Mouse (Mus musculus): ENCODE results near the gene Taf6.
"Not testable (repeated sequence)": the region's sequence is repeated elsewhere in the genome, so short reads cannot be mapped to it uniquely, and the experiment has no call there.

Gene Taf6

DNA sequence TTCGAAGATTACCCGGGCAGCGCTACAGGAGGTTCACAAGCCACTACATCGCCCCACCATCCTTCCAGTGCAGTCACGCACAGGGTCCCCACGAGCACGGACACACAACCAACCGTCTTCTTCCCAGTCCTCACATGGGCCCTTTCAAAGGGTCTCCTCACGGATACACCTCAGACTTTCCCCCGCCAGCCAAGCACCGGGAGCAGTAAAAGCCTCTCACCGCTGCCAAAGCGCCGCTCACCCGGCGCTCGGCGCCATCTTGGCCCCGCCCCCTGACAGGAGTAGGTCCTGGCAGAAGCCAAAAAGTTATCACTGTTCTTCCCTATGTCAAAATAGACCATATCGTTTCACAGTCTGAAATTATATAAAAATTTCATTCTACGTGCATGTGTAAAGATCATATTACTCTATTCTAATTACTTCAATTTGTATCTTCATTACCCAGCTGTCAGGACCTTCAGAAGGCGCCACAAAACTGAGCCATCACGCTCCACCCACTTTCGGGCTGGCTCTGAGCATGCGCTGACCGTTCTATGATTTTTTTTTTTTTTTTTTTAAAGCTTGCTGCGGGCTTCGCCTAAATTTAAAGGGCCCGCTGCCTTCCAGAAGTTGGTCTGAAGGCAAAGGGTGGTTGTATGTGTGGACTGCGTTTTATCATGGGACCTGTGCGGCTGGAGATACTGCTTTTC, at the start of gene Taf6, which contains the start of gene Cnpy4:
TSS of gene Taf6 (minus strand) at position 502 of the 689 bp plus-strand sequence.
TSS of gene Cnpy4 (plus strand) at position 536 of the 689 bp plus-strand sequence.
- DNase-seq (ENCODE audit: inconsistent age in 2 of 2, low spot score in 1 of 2), result peak; percentile 87 to 96

DNA sequence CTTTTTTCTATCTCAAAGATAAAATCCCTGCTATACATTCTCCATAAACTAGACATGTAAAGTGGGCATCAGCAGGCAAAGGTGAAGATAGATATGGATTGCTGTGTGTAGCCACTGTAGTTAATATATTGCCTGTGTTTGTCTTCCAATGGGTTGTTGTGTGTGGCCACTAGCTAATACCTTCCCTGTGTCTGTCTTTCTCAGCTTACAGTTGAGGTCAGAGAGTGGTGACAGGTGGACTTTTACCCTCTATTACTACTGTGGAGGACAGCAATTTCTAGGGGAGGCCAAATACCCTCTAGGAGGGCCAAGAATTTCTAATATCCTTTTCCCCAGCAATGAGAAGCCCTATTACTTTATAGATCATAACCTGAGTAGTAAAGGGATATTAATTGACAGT, 47.0 kb upstream of the Taf6 start:
- no peak for DNase-seq (ENCODE audit: inconsistent age in 2 of 2, low spot score in 1 of 2)

DNA sequence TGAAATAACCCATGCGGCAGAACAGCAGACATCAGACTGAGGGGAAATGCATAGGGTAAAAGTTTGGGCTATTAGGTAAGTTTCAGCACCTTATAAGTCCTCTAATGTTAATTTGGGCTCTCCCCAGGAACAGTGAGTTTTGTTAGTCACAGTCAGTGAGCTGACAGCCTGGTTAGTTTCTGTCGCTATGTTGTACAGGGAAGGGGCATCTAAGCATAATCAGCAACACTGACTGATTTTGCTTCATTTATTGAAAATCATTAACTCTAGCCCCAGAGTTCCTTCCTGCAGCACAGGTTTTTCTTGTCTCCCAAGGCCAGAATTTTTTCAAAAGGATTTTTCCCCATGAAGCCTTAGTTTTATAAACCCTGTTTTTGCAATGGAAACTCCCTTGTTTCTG, 46.5 kb upstream of the Taf6 start:
- DNase-seq (ENCODE audit: inconsistent age in 2 of 2, low spot score in 1 of 2), result no peak

DNA sequence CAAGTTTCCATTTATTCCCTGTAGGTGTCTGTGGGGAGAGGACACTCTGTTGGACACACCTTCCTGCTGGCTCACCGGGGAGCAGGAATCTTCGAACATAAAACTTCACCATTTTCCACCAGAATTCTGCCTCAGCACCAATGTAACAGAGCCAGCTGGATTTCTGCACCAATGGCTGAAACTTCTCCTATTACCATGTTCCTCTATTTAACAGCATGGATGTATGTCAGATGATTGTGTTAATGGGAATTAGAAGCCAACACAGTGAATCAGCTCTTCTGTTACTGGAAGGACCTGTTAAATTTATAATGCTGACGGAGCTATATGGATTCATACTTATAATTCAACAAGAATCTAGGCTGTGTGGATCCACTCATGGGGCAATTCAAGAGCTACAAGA, 42.3 kb upstream of the Taf6 start:
- no peak for DNase-seq (ENCODE audit: inconsistent age in 2 of 2, low spot score in 1 of 2)

DNA sequence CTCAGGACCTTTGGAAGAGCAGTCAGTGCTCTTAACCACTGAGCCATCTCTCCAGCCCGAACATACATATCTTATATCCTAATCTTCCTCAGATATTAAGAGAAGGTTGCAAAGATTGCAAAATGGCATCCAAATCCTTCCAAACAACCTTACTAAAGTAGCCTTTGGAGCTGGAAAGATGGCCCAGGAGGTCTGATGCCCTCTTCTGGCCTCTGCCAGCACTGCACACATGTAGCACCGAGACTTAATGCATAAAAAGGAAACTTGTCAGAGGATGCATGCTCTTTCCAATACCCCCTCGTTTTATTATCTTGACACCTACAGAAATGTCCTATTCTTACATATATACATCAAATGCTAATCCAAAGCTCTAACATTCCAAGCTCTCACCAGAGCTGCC, 40.8 kb upstream of the Taf6 start:
- DNase-seq (ENCODE audit: inconsistent age in 2 of 2, low spot score in 1 of 2), result peak; percentile 35 to 66

DNA sequence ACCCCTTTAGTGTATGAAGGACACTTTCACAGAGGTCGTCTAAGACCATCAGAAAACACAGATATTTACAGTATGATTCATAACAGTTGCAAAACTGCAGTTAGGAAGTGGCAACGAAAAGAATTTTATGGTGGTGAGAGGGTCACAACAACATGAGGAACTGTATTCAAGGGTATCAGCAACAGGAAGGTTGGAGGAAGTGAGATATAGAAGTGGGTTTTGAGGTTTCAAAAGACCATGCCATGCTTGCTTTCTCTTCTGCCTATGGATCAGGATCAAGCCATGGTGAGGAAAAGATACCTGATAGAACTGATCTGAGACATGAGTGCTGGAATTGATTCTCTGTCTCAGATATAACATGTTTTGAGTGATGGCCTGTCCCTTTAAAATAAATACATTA, 40.1 kb upstream of the Taf6 start:
- no peak for DNase-seq (ENCODE audit: inconsistent age in 2 of 2, low spot score in 1 of 2)

DNA sequence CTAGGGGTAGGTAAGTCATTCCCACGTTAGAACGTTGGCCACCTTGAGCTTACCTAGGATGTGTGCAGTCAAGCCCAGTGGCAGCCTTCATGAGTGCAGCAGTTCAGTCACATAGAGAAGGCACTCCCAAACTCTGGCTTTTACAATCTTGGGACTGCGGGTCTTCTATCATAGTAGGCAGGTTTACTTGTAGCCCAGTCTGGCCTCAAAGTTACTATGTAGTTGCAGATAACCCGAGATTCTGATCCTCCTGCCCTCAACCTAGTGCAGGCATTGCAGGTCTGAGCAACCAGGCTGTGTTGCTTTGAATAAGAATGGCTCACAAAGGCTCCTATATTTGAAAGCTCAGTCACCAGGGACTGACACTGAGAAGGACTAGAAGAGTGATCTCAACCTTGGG, 39.2 kb upstream of the Taf6 start:
- DNase-seq (ENCODE audit: inconsistent age in 2 of 2, low spot score in 1 of 2), result no peak

DNA sequence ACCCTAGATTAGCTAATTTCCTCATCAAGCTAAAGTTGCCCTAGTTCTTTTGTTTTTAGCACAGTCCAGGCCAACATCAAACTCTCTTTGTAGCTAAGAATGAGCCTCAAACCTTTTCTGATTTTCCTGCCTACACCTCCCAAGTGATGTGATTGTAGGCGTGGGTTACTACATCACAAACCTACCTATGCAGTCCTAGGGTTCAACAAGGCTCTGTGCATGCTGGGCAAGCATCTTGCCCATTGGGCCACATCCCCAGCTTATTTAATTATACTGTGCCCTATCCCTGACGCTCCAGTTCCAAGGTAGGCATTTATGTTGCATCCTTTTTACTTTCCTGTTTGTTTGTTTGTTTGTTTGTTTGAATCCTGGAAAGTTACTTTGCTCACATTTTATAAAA, 38.4 kb upstream of the Taf6 start, which contains the start of gene Nxpe5:
TSS of gene Nxpe5 (plus strand) at position 199 of the 400 bp plus-strand sequence.
- no peak for DNase-seq (ENCODE audit: inconsistent age in 2 of 2, low spot score in 1 of 2)

DNA sequence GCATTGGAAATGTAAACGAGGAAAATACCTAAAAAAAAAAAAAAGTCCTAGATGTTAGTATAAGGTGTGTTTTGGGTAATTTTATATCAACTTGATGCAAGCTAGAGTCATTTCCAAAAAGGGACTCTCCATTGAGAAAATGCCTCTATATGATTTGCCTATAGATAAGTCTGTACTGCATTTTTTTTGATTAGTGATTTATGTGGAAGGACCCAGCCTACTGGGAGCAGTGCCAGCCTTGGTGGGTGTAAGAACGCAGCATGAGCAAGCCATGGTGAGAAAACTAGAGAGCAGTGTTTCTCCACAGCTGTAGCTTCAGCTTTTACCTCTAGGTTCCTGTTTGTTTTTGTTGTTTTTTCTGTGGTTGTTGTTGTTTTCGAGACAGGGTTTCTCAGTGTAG, 36.0 kb upstream of the Taf6 start:
- DNase-seq (ENCODE audit: inconsistent age in 2 of 2, low spot score in 1 of 2), result no peak

DNA sequence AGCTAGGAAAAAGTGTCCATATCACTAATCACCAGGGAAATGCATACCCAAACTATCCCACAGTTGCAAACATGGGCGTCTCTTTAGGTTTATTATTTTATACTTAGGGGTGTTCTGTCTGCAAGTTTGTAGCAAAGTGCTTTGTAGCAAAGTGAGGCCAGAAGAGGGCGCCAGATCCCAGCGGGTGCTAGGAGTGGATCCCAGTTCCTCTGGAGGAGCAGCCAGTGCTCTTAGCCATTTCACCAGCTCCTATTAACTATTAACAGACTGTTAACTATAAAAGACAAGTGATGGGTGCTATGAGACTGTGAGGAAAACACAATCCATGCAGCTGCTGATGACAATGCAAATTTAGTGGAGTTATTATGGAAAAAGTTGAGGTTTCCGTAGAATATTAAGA, 34.9 kb upstream of the Taf6 start:
- DNase-seq (ENCODE audit: inconsistent age in 2 of 2, low spot score in 1 of 2), result peak; percentile 84 to 96

DNA sequence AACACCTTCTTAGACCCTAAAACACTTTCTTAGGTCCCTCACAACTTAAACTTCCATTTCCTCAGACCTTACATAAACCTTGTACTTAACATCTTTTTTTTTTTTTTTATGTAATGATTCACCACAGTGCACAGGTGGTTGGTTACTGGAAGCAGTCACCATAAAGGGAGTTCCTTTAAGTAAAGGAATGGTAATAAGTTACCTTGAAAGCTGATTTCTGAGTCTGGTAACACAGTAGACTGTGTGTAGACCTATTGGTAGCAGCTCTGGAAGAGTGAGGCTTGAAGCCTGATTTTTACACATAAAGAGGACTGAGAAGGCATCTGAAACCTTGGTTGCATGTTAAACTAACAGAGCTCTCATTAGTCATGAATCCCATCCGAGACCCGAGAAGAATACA, 32.6 kb upstream of the Taf6 start:
- DNase-seq (ENCODE audit: inconsistent age in 2 of 2, low spot score in 1 of 2), result no peak

DNA sequence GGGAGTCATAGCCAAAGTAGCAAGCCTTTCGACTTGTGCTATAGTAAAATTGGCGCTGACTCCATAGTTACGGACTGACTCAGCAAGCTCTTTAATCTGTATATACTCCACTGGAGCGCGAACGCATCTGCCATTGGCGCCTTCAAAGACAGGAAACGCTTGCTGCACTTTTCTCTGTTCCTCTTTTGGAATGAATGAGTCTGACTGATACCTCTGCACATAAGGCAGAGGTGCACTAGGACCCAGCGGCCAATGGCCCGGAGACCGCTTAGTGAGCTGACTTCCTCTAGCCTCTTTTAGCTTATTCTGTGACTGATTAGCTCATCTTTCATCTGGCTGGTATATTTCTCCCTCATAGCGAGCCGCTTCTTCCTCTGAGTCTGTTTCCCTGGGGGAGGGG, 29.4 kb upstream of the Taf6 start:
- DNase-seq (ENCODE audit: inconsistent age in 2 of 2, low spot score in 1 of 2), result not testable (repeated sequence)

DNA sequence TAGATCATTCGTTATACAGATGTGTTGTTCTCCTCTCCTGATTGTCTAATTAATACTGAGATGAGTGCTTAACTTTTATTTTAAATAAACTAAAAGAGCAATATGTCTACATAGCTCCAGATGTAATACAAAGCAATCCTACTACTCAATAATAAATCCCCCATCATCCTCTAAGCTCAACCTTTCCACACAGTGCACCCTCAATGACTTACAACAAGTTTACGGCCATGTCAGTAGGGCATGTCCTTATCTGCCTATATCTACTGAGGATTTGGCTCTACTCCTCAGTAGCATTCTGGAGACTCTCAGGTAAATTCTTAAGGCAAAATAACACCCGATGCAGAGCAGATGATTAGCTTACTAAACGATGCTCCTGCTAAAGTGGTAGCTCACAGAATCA, 20.6 kb upstream of the Taf6 start:
- DNase-seq (ENCODE audit: inconsistent age in 2 of 2, low spot score in 1 of 2), result no peak

DNA sequence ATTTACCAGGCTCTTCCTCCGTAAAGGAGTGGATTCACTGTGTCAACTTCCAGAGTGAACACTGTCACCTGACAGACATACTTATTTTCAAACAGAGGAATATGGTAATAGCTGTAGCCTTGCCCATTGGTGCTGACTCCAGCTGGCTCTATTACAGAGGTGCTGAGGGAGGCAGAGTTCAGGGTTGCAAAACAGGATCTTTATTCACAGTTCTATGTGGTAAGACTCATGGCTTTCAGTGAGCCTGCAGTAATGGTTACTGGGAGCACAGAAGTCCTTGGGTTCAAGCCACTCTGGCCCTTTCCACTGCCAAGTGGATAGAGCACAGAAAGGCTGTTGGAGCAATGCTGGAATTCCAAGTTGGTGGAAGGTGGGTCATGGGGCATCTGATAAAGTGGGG, 20.0 kb upstream of the Taf6 start:
- peak in 1 of 2 experiments; percentile 67 for DNase-seq (ENCODE audit: inconsistent age in 2 of 2, low spot score in 1 of 2)

DNA sequence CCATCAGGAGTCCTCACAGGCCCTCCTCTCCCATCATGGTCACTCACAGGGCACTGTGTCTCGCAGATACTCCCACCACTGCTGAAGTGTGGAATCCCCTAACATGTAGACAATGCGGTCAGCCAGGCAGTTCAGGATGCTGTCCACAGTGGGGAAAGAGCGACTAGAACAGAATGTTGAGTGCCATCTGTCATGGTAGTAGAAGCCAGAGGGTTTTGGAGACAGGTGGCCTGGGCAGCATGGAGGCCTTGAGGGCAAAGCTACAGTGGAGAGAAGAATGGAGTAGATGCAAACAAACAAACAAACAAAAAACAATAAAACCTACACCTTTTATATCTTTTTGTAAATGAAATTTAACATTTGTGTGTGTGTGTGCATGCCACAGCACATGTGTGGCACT, 14.8 kb upstream of the Taf6 start:
- DNase-seq (ENCODE audit: inconsistent age in 2 of 2, low spot score in 1 of 2), result no peak

DNA sequence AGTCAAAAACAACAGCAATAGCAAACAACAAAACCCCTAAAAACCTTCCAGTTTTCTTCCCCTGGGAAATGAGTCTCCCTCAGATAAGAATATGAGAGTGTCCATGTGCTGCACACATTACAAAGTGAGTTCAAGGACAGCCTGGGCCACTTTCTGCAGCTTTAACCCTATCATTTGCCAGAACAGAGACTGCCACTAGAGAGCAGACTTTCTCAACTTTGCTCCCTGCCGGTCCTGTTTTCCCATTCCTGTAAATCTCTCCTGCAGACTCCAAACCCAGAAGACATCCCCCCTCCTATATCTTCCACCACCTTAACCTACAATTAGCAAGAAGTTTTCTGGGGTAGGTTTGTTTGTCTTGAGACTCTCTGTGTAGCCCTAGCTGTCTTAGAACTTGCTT, 12.3 kb upstream of the Taf6 start:
- peak; percentile 64 to 81 for DNase-seq (ENCODE audit: inconsistent age in 2 of 2, low spot score in 1 of 2)

DNA sequence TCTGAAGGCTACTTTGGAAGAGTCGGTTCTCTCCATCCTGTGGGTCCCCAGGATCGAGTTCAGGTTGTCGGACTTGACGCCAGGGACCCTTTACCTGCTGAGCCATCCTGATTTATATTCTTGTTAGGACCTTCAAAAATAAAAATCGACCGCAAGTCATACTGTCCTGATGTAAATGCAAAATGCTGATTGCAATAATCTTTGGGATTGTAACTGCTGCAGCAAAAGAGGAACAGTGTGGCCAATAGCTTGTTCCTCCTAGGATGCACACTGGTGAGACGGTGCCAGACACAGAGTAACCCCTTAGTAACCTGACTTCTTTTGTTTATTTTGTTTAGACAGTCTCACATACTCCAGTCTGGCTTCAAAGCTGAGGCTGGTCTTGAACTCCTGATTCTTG, 8.2 kb upstream of the Taf6 start:
- no peak for DNase-seq (ENCODE audit: inconsistent age in 2 of 2, low spot score in 1 of 2)

DNA sequence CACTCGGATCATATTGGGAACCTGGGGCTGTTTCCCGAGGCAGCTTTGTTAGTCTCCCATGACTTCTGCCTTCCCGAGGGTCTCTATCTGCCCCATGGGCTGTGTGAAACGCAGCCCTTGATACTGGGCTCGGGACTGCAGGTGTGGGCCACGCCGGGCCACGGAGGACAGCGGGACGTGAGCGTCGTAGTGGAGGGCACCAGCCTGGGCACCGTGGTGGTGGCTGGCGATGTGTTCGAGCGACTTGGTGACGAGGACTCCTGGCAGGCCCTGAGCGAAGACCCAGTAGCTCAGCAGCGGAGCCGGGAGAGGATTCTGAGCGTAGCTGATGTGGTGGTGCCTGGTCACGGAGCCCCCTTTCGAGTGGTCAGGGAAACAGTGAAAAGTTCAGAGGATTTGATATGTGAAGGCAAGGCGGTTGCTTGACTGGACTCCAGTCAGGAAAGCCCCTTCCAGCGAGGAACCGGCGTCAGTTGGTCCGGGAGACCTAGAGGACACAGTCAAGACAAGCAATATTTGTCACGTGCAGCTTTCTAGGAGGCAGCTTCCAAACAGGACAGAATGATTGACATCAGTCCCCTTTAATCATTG, 7.6 kb upstream of the Taf6 start:
- DNase-seq (ENCODE audit: inconsistent age in 2 of 2, low spot score in 1 of 2), result peak in 1 of 2 experiments; percentile 62

DNA sequence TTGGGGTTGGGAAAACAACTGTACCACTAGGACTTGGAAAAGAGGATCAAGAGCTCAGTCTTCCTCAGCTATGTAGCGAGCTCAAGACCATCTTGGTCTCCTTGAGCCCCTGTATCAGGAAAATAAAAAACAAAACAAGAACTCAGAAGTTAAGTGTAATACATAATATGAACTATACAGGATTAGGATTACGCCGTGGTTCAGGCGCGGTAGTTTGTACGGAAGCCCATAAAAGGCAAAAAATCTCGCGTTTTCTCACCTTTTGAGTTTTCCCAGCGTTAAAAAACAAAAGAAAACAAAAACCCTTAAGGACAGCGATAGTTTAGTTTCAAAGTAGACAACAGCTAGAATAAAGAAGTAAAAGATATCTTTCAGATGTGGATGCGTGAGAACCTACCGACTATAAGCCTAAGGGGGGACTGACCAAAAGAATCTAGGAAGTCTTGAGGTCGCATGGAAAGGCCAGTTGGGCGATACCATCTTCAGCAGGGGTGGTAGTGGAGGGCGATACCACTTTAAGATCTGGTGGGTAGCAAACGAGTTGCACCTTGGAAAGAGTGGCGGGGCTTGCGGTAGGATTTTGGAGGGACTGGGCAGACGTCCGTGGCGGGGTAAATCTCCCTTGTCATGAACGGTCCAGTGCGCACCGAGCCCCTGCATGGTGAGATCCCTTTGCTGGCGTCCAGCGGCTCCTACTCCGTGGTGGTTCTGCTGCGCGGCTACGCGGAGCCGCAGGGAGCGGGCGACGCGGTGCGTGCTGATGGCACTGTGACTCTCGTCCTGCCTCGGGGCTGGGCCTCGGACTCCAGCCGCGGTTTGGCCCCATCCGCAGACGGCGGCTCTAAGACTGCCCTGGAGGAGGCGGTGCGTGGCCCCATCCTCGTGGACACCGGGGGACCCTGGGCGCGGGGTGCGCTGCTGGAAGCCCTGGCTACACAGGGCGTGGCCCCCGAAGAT, 6.8 kb upstream of the Taf6 start, which contains the start of gene Mblac1:
TSS of gene Mblac1 (plus strand) at position 544 of the 957 bp plus-strand sequence.
- DNase-seq (ENCODE audit: inconsistent age in 2 of 2, low spot score in 1 of 2), result peak; percentile 86 to 98

DNA sequence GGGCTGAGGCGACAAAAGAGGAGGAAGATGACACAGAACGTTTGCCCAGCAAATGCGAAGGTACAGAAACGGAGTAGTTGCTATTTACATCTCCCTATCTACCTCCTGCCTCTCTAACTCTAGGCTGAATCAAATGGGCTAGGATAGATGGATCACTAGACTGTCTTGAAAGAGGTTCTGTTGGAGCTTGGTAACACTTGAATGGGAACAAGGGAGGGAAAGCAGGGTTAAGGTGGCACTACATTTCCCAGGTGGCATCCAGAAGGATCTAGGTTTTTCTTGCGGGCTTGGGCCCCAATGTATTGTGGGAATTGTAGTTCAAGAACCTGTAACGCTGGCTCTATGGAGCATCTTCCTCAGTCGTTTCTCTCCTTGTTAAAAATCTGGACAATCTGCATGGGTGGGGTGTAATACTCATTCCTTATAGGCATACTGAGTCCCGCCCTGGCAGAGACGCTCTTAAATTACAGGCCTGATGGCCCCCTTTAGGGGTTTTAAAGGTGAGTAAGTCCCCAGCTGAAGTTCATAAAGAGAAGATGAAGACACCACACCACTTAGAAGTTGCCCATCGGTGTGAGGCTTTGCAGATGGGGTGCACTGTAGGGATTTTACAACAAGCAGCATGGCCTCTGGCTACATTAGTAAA, 533 bp upstream of the Taf6 start:
- peak; percentile 75 to 91 for DNase-seq (ENCODE audit: inconsistent age in 2 of 2, low spot score in 1 of 2)

DNA sequence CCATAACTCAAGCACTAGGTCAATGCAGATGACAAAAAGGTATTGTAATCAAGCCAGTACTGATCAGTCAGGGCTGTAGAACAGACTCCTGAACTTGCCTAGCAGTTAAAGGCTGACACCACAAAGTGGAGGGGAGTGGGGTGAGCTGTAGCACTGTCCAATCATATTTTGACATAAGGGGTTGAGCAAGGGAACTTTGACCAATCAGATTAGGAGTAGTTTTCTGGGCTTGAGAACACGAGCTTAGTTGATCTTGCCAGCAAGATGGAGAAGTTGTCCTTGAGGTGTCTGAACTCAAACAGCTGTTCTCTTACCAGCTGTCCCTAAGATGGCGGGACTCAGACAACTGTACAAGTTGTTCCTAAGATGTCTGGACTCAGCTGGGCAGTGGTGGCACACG, 14.0 kb downstream of the Taf6 start:
- no peak for DNase-seq (ENCODE audit: inconsistent age in 2 of 2, low spot score in 1 of 2)
